Mouse (Mus musculus): ENCODE measurements around the gene 1600002K03Rik. TPM values are rescaled to one million over a fixed set of nuclear protein-coding genes. Genes with fewer than 3 reads are reported as not detected.

The 1600002K03Rik gene
- polyA plus RNA-seq, 1 experiment, result 7.6 TPM

- no peaks in the 10 kb centered on the region for H3K36me3 ChIP-seq (ENCODE audit: control insufficient read depth, insufficient read depth, low read length, poor library complexity, severe bottlenecking)
- no peak for TF ChIP-seq POLR2A (IDR thresholded peaks at IDR 0.05; ENCODE audit: insufficient read depth, low read length)
- H3K27me3 ChIP-seq (ENCODE audit: control insufficient read depth, insufficient read depth, low read length, poor library complexity, severe bottlenecking), result no peaks in the 10 kb centered on the region
- no peak overlapping the region for H3K27ac ChIP-seq (ENCODE audit: insufficient read depth, low read length)
- peak overlapping the region; percentile 72 for H3K4me3 ChIP-seq (ENCODE audit: low read depth, low read length)
- peak overlapping the region; percentile 27 for H3K9ac ChIP-seq (ENCODE audit: low read depth, poor library complexity, severe bottlenecking)
- no peaks in the 10 kb centered on the region for H3K9me3 ChIP-seq (replicated peaks; ENCODE audit: control insufficient read depth, insufficient read depth, low read length, poor library complexity, severe bottlenecking)
- H3K4me1 ChIP-seq (ENCODE audit: control insufficient read depth, insufficient read depth, low read length), result no peaks in the 10 kb centered on the region
These were observed 36.4 kb upstream of the 1600002K03Rik start for GRCm38 (mm10) chr10:80136179-80136951.

DNA sequence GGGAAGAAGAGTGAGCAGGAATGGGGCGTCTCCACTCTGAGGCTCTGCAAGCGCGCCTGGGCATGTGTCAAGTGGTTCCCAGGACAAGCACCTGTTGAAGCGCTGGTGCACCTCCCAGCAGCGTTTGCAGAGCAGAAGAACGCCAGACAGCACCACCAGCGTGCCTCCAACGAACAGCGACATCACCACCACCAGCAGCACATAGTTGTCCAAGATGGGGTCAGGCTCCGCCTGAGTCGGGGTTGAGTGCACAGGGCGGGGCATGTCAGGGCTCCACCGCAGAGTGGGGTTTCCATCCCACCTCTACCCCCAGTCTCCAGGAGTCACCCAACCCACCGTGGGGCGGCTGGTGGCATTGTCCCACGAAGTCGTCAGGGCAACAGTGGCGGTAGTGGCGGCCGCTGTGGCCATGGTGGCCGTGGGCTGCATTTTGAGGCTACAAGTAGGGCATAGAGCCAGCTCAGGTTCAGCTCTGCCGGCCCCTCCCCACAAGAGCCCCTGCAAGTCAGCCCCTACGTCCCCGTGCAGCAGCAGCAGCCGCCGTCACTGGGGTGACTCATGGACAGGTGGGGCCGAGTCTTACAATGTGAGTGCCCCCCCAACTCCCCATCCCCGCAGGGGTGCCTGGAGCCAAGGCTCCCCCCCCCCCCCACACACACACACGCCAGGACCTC lies 35.7 kb upstream of the 1600002K03Rik start:
- Histone ChIP-seq H3K27ac (ENCODE audit: insufficient read depth, low read length) (no peak overlapping the region), H3K4me3 (ENCODE audit: low read depth, low read length) (peak overlapping the region; percentile 72), H3K4me1 (ENCODE audit: control insufficient read depth, insufficient read depth, low read length) (no peaks in the 10 kb centered on the region), H3K9me3 (replicated peaks; ENCODE audit: control insufficient read depth, insufficient read depth, low read length, poor library complexity, severe bottlenecking) (no peaks in the 10 kb centered on the region), H3K9ac (ENCODE audit: low read depth, poor library complexity, severe bottlenecking) (peak overlapping the region; percentile 75), H3K36me3 (ENCODE audit: control insufficient read depth, insufficient read depth, low read length, poor library complexity, severe bottlenecking) (no peaks in the 10 kb centered on the region), H3K27me3 (ENCODE audit: control insufficient read depth, insufficient read depth, low read length, poor library complexity, severe bottlenecking) (no peaks in the 10 kb centered on the region)
- TF ChIP-seq POLR2A (IDR thresholded peaks at IDR 0.05; ENCODE audit: insufficient read depth, low read length) (no peak), CTCF (IDR thresholded peaks at IDR 0.05; ENCODE audit: low read depth, low read length) (no peak)

DNA sequence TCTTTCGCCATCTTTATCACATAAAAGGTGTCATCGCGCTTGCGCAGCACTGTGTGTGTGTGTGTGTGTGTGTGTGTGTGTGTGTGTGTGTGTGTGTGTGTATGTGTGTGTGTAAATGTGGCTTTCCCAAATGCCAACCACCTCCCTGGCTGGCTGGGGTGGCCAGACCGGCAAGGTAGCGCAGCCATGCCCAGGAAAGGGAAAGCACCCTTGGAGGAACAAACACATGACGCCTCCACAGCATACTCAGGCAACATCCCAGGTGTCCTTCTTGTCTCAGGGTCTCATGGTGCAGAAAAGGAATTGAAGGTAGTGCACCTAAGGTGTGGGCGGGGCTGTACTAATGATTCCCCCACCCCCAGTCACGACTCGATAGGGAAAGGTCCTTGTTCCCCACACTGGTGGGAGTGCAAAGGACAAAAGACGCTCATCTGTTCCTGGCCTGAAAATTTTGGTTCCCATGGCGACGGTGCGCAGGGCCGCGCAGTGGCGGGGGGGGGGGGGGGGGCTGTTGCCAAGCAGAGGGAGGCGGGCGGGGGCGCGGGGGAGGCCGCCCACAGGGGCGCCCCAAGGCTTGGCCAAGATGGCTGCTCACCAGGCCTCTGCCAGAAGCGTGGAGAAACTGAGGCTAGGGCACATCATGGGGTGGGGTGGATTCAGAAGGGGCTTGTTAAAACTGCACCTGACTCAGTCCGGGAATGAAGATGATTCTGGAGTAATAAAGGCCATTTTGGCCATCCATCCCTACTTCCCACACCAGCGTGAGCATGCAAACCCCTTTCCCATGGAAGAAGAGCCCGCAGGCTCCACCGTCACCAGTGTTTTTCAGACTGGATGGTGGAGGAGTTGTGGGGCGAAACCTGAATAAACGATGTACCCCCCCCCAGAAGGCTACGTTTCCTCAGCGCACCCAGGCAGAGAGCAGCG lies 34.9 kb upstream of the 1600002K03Rik start:
- peak overlapping the region; percentile 19; the same call in 1 of the 2 replicates for H3K27ac ChIP-seq (ENCODE audit: insufficient read depth, low read length)
- no peak for TF ChIP-seq POLR2A (IDR thresholded peaks at IDR 0.05; ENCODE audit: insufficient read depth, low read length)

GRCm38 (mm10) chr10:80138553-80139438 lies 33.9 kb upstream of the 1600002K03Rik start, which contains the start of gene Atp5d:
Gene Atp5d (plus strand): TSS chr10:80138632.
- H3K4me1 ChIP-seq (ENCODE audit: control insufficient read depth, insufficient read depth, low read length), result no peaks in the 10 kb centered on the region
- no peaks in the 10 kb centered on the region for H3K27me3 ChIP-seq (ENCODE audit: control insufficient read depth, insufficient read depth, low read length, poor library complexity, severe bottlenecking)
- H3K36me3 ChIP-seq (ENCODE audit: control insufficient read depth, insufficient read depth, low read length, poor library complexity, severe bottlenecking), result peaks cover 5% of the 10 kb centered on the region
- H3K27ac ChIP-seq (ENCODE audit: insufficient read depth, low read length), result peak within 1 kb of the TSS; percentile 19; the same call in 1 of the 2 replicates
- peak within 1 kb of the TSS; percentile 84 for H3K4me3 ChIP-seq (ENCODE audit: low read depth, low read length)
- TF ChIP-seq POLR2A (IDR thresholded peaks at IDR 0.05; ENCODE audit: insufficient read depth, low read length), result peak; percentile 79
- no peak for TF ChIP-seq CTCF (IDR thresholded peaks at IDR 0.05; ENCODE audit: low read depth, low read length)
- TF ChIP-seq EP300 (IDR thresholded peaks at IDR 0.05; ENCODE audit: insufficient read depth, low read depth, low read length), result 0 out of 2 replicates have a peak, but pooled peaks have one; percentile 24
- H3K9me3 ChIP-seq (replicated peaks; ENCODE audit: control insufficient read depth, insufficient read depth, low read length, poor library complexity, severe bottlenecking), result no peaks in the 10 kb centered on the region
- H3K9ac ChIP-seq (ENCODE audit: low read depth, poor library complexity, severe bottlenecking), result peak within 1 kb of the TSS; percentile 75

More for the DNA sequence above, 34.9 kb upstream of the 1600002K03Rik start:
- H3K4me3 ChIP-seq (ENCODE audit: low read depth, low read length), result peak overlapping the region; percentile 84
- no peaks in the 10 kb centered on the region for H3K36me3 ChIP-seq (ENCODE audit: control insufficient read depth, insufficient read depth, low read length, poor library complexity, severe bottlenecking)
- H3K9ac ChIP-seq (ENCODE audit: low read depth, poor library complexity, severe bottlenecking), result peak overlapping the region; percentile 75
- H3K27me3 ChIP-seq (ENCODE audit: control insufficient read depth, insufficient read depth, low read length, poor library complexity, severe bottlenecking), result no peaks in the 10 kb centered on the region
- H3K4me1 ChIP-seq (ENCODE audit: control insufficient read depth, insufficient read depth, low read length), result no peaks in the 10 kb centered on the region
- H3K9me3 ChIP-seq (replicated peaks; ENCODE audit: control insufficient read depth, insufficient read depth, low read length, poor library complexity, severe bottlenecking), result no peaks in the 10 kb centered on the region

GRCm38 (mm10) chr10:80139439-80139775 lies 33.3 kb upstream of the 1600002K03Rik start:
- Histone ChIP-seq H3K36me3 (ENCODE audit: control insufficient read depth, insufficient read depth, low read length, poor library complexity, severe bottlenecking) (peaks cover 11% of the 10 kb centered on the region), H3K9ac (ENCODE audit: low read depth, poor library complexity, severe bottlenecking) (peak overlapping the region; percentile 75; the same call in 1 of the 2 replicates), H3K9me3 (replicated peaks; ENCODE audit: control insufficient read depth, insufficient read depth, low read length, poor library complexity, severe bottlenecking) (no peaks in the 10 kb centered on the region), H3K4me1 (ENCODE audit: control insufficient read depth, insufficient read depth, low read length) (no peaks in the 10 kb centered on the region), H3K4me3 (ENCODE audit: low read depth, low read length) (no peak overlapping the region), H3K27me3 (ENCODE audit: control insufficient read depth, insufficient read depth, low read length, poor library complexity, severe bottlenecking) (no peaks in the 10 kb centered on the region), H3K27ac (ENCODE audit: insufficient read depth, low read length) (0 out of 2 replicates have a peak overlapping the region, but pooled peaks have one; percentile 4)
- TF ChIP-seq EP300 (IDR thresholded peaks at IDR 0.05; ENCODE audit: insufficient read depth, low read depth, low read length) (no peak), POLR2A (IDR thresholded peaks at IDR 0.05; ENCODE audit: insufficient read depth, low read length) (no peak), CTCF (IDR thresholded peaks at IDR 0.05; ENCODE audit: low read depth, low read length) (no peak)

All from ES-Bruce4 (cell line).